9 mouse cellular contexts compared by ENCODE assay signal in genomic region chr9:61530263-61531045, GRCm38 (mm10).
DNase-seq lines count a peak whose midpoint lies in the region; ATAC-seq and TF ChIP-seq lines count a peak whose summit lies in the region.
"Had no signal": no experiment of that assay in that cellular context is flagged by ENCODE, and none has a peak within 500 bp of the region (broad histone marks: within the 10 kb centered on the region; RNA-seq: fewer than 3 reads in every experiment).

No protein-coding gene starts in this region.

- no peak for TF ChIP-seq EP300 in heart, adult 2 months (IDR thresholded peaks at IDR 0.05; ENCODE audit: insufficient read depth, low read depth, low read length)

- intact Hi-C loops in heart, adult 2 months (cut with DNase I): no loop called here

- no peaks in the 10 kb centered on the region for H3K79me2 ChIP-seq in heart, adult 2 months (replicated peaks; ENCODE audit: control insufficient read depth, insufficient read depth, low read length)

- no peaks in the 10 kb centered on the region for H3K36me3 ChIP-seq in embryonic facial prominence, embryonic 11.5 days (replicated peaks; ENCODE audit: control insufficient read depth, insufficient read depth, low read depth, low read length)
- no peaks in the 10 kb centered on the region for H3K36me3 ChIP-seq in midbrain, embryonic 13.5 days
- H3K36me3 ChIP-seq in heart, adult 2 months (ENCODE audit: control insufficient read depth, insufficient read depth, low read length): no peaks in the 10 kb centered on the region

- no peak for TF ChIP-seq POLR2A in heart, adult 2 months (IDR thresholded peaks at IDR 0.05; ENCODE audit: insufficient read depth, low read depth, low read length)

- H3K9me3 ChIP-seq in embryonic facial prominence, embryonic 11.5 days (replicated peaks; ENCODE audit: control insufficient read depth, low read length): no peaks in the 10 kb centered on the region
- no peaks in the 10 kb centered on the region for H3K9me3 ChIP-seq in midbrain, embryonic 13.5 days

- peak; percentile 5 for DNase-seq in cerebellum, adult 11-12 months
- no peak for DNase-seq in cerebellum, adult 18-20 months
- DNase-seq in embryonic facial prominence, embryonic 11.5 days (ENCODE audit: low spot score): peak; percentile 36
- peak; percentile 10 for DNase-seq in kidney, adult 18-20 months
- DNase-seq in thymus, postnatal 4 days: no peak
- DNase-seq in spleen, postnatal 10 days (ENCODE audit: low spot score in 2 of 2): no peak
- no peak for DNase-seq in heart, adult 2 months
- DNase-seq: liver, postnatal 0 days had no signal

- H3K4me3 ChIP-seq in embryonic facial prominence, embryonic 11.5 days (ENCODE audit: low read depth, low read length): no peak overlapping the region
- H3K4me3 ChIP-seq in midbrain, embryonic 13.5 days (replicated peaks): no peak overlapping the region
- H3K4me3 ChIP-seq in heart, adult 2 months: no peak overlapping the region

- no peak overlapping the region for H3K9ac ChIP-seq in embryonic facial prominence, embryonic 11.5 days (replicated peaks; ENCODE audit: low read length)
- H3K9ac ChIP-seq in midbrain, embryonic 13.5 days (replicated peaks): 0 out of 2 replicates have a peak overlapping the region, but pooled peaks have one; percentile 12
- no peak overlapping the region for H3K9ac ChIP-seq in heart, adult 2 months (ENCODE audit: low read depth, low read length)
- H3K9ac ChIP-seq: liver, postnatal 0 days had no signal

- TF ChIP-seq CTCF in heart, adult 2 months (IDR thresholded peaks at IDR 0.05): no peak

- no peak for ATAC-seq in embryonic facial prominence, embryonic 11.5 days (replicated peaks; ENCODE audit: insufficient number of reproducible peaks, low FRiP score, low TSS enrichment, low read depth)
- peak; percentile 86 for ATAC-seq in midbrain, embryonic 13.5 days
- ATAC-seq: liver, postnatal 0 days had no signal

- no peaks in the 10 kb centered on the region for H3K27me3 ChIP-seq in embryonic facial prominence, embryonic 11.5 days (ENCODE audit: control insufficient read depth, insufficient read depth, low read length)
- H3K27me3 ChIP-seq in midbrain, embryonic 13.5 days: peaks cover 21% of the 10 kb centered on the region
- H3K27me3 ChIP-seq in heart, adult 2 months (ENCODE audit: control insufficient read depth, insufficient read depth, low read length): no peaks in the 10 kb centered on the region

- H3K4me1 ChIP-seq in embryonic facial prominence, embryonic 11.5 days (ENCODE audit: control insufficient read depth, insufficient read depth, low read length): peaks cover 5% of the 10 kb centered on the region
- peaks cover 51% of the 10 kb centered on the region for H3K4me1 ChIP-seq in midbrain, embryonic 13.5 days (replicated peaks)
- H3K4me1 ChIP-seq in heart, adult 2 months (ENCODE audit: control insufficient read depth, insufficient read depth, low read length): peaks cover 1% of the 10 kb centered on the region

- no peak overlapping the region for H3K4me2 ChIP-seq in embryonic facial prominence, embryonic 11.5 days (ENCODE audit: low read depth, low read length)
- no peak overlapping the region for H3K4me2 ChIP-seq in midbrain, embryonic 13.5 days (replicated peaks)

- H3K27ac ChIP-seq in embryonic facial prominence, embryonic 11.5 days (replicated peaks; ENCODE audit: low read depth, low read length): 0 out of 2 replicates have a peak overlapping the region, but pooled peaks have one; percentile 35
- H3K27ac ChIP-seq in midbrain, embryonic 13.5 days: peak overlapping the region; percentile 51
- no peak overlapping the region for H3K27ac ChIP-seq in heart, adult 2 months

- WGBS in embryonic facial prominence, embryonic 11.5 days: 47% methylated on average over 4 of the region's 4 CpGs
- 13% methylated on average over 4 of the region's 4 CpGs for WGBS in midbrain, embryonic 13.5 days
- WGBS in heart, adult 2 months: 89% methylated on average over 4 of the region's 4 CpGs

Comparison
In these comparisons a context has a peak if more than half of its experiments do, and no peak if none do; other contexts are left out.
1. DNase-seq: peak in cerebellum, adult 11-12 months (single experiment), embryonic facial prominence, embryonic 11.5 days (single experiment) and kidney, adult 18-20 months (single experiment); none in cerebellum, adult 18-20 months (0 of 2), thymus, postnatal 4 days (single experiment), spleen, postnatal 10 days (0 of 2) and heart, adult 2 months (0 of 2).